In genomic region chr2:74738623-74739475, GRCm38 (mm10) we compare ENCODE assay signal across 16 mouse cellular contexts. TPM values are rescaled to one million over a fixed set of nuclear protein-coding genes. Genes with fewer than 3 reads are reported as not detected.
DNase-seq lines count a peak whose midpoint lies in the region; ATAC-seq lines count a peak whose summit lies in the region.
"Had no signal": no experiment of that assay in that cellular context is flagged by ENCODE, and none has a peak within 500 bp of the region (broad histone marks: within the 10 kb centered on the region; RNA-seq: fewer than 3 reads in every experiment).

No protein-coding gene starts in this region.

- intact Hi-C loops in left cerebral cortex, postnatal 4 days (cut with DNase I), result no loop called here

- peak overlapping the region; percentile 74 for H3K4me2 ChIP-seq in kidney, embryonic 14.5 days (replicated peaks; ENCODE audit: low read depth, low read length)
- H3K4me2 ChIP-seq in kidney, embryonic 16.5 days (replicated peaks; ENCODE audit: low read depth, low read length), result peak overlapping the region; percentile 78
- H3K4me2 ChIP-seq in neural tube, embryonic 15.5 days, result peak overlapping the region; percentile 58
- H3K4me2 ChIP-seq: heart, embryonic 12.5 days had no signal

- H3K9ac ChIP-seq in kidney, embryonic 14.5 days (ENCODE audit: low read depth, low read length), result peak overlapping the region; percentile 67; the same call in 1 of the 2 replicates
- H3K9ac ChIP-seq in kidney, embryonic 16.5 days (replicated peaks; ENCODE audit: low read length), result peak overlapping the region; percentile 61
- H3K9ac ChIP-seq in neural tube, embryonic 15.5 days (replicated peaks), result peak overlapping the region; percentile 46
- H3K9ac ChIP-seq: heart, embryonic 12.5 days had no signal

- H3K36me3 ChIP-seq in kidney, embryonic 14.5 days (ENCODE audit: control insufficient read depth, insufficient read depth, low read length), result no peaks in the 10 kb centered on the region
- H3K36me3 ChIP-seq in kidney, embryonic 16.5 days (ENCODE audit: insufficient read depth, low read length), result no peaks in the 10 kb centered on the region
- H3K36me3 ChIP-seq in neural tube, embryonic 15.5 days, result no peaks in the 10 kb centered on the region
- H3K36me3 ChIP-seq: heart, embryonic 12.5 days had no signal

- peaks cover under 1% of the 10 kb centered on the region; the same call in 1 of the 2 replicates for H3K27me3 ChIP-seq in kidney, embryonic 14.5 days (ENCODE audit: control insufficient read depth, insufficient read depth, low read length)
- H3K27me3 ChIP-seq in kidney, embryonic 16.5 days (ENCODE audit: insufficient read depth, low read length), result peaks cover 16% of the 10 kb centered on the region
- no peaks in the 10 kb centered on the region for H3K27me3 ChIP-seq in neural tube, embryonic 15.5 days (replicated peaks)
- H3K27me3 ChIP-seq: Patski had no signal

- peak overlapping the region; percentile 95 for H3K27ac ChIP-seq in kidney, embryonic 14.5 days (ENCODE audit: low read depth, low read length)
- peak overlapping the region; percentile 81 for H3K27ac ChIP-seq in kidney, embryonic 16.5 days (ENCODE audit: low read length)
- H3K27ac ChIP-seq in neural tube, embryonic 15.5 days (replicated peaks), result peak overlapping the region; percentile 91
- H3K27ac ChIP-seq: left cerebral cortex, adult 2 months had no signal

- H3K4me3 ChIP-seq in kidney, embryonic 14.5 days (ENCODE audit: low read length), result peak overlapping the region; percentile 34
- H3K4me3 ChIP-seq in kidney, embryonic 16.5 days (ENCODE audit: low read length), result peak overlapping the region; percentile 44
- H3K4me3 ChIP-seq in neural tube, embryonic 15.5 days (replicated peaks), result peak overlapping the region; percentile 15; the same call in 1 of the 2 replicates
- H3K4me3 ChIP-seq: heart, embryonic 12.5 days; left cerebral cortex, adult 2 months; myocyte had no signal

- no peaks in the 10 kb centered on the region for H3K9me3 ChIP-seq in kidney, embryonic 14.5 days (ENCODE audit: control insufficient read depth, low read length)
- H3K9me3 ChIP-seq in kidney, embryonic 16.5 days (ENCODE audit: low read length), result no peaks in the 10 kb centered on the region
- H3K9me3 ChIP-seq in neural tube, embryonic 15.5 days (replicated peaks), result no peaks in the 10 kb centered on the region
- H3K9me3 ChIP-seq: heart, embryonic 12.5 days had no signal

- peaks cover 61% of the 10 kb centered on the region for H3K4me1 ChIP-seq in kidney, embryonic 14.5 days (ENCODE audit: control insufficient read depth, insufficient read depth, low read length)
- H3K4me1 ChIP-seq in kidney, embryonic 16.5 days (ENCODE audit: insufficient read depth, low read length), result peaks cover 79% of the 10 kb centered on the region
- H3K4me1 ChIP-seq in neural tube, embryonic 15.5 days, result peaks cover 80% of the 10 kb centered on the region

- ATAC-seq in kidney, embryonic 14.5 days (ENCODE audit: low FRiP score, low TSS enrichment), result 0 out of 2 replicates have a peak, but pooled peaks have one; percentile 3
- ATAC-seq in kidney, embryonic 16.5 days (ENCODE audit: low FRiP score, low TSS enrichment), result no peak
- no peak for ATAC-seq in neural tube, embryonic 15.5 days (ENCODE audit: low FRiP score)
- ATAC-seq: Patski had no signal

- WGBS in kidney, embryonic 14.5 days, result 4% methylated on average over 20 of the region's 20 CpGs
- 5% methylated on average over 20 of the region's 20 CpGs for WGBS in kidney, embryonic 16.5 days
- WGBS in neural tube, embryonic 15.5 days, result 4% methylated on average over 20 of the region's 20 CpGs

- DNase-seq in kidney, adult 18-20 months, result no peak
- DNase-seq in fat pad, adult 2 months (ENCODE audit: extremely low read depth, low read depth, low spot score), result peak; percentile 89
- DNase-seq in layer of hippocampus, postnatal 36 days, result no peak
- no peak for DNase-seq in left cerebral cortex, postnatal 4 days
- no peak for DNase-seq in gastrocnemius, postnatal 25 days
- DNase-seq: adrenal gland, postnatal 25 days; cerebellum, adult 8-10 months; right cerebral cortex, postnatal 14 days had no signal

RNA-seq across cellular contexts. Expression of gene Gm28230, which starts 12.3 kb away (rescaled TPM):
- 2.3 and 4.0 TPM in 2 replicates for polyA plus RNA-seq in kidney, embryonic 14.5 days (2014; fragmentation: Nextera tagmentation; extraction: Ambion mirVana)
- 1.3 and 2.1 TPM in 2 replicates for polyA plus RNA-seq in kidney, embryonic 16.5 days (2015; fragmentation: Nextera tagmentation; extraction: Ambion mirVana)
- 0.96 and 2.0 TPM in 2 replicates for polyA plus RNA-seq in neural tube, embryonic 15.5 days (2015; fragmentation: Nextera tagmentation; extraction: Ambion mirVana)
- total RNA-seq in layer of hippocampus, postnatal 36 days (2021), result not detected
- not detected for total RNA-seq in left cerebral cortex, postnatal 4 days (2021)
- under 1 TPM in 1 of 2 experiments, not detected in 1; 0.27 TPM for total RNA-seq in gastrocnemius, postnatal 25 days (2021)
- total RNA-seq: left cerebral cortex, adult 2 months; liver, adult 2 months had no signal
- polyA plus RNA-seq: heart, embryonic 12.5 days; liver, adult 2 months; myocyte had no signal

RNA-seq across cellular contexts. Expression of gene Hoxd1, which starts 23.9 kb away (rescaled TPM):
- 1.8 and 1.9 TPM in 2 replicates for polyA plus RNA-seq in kidney, embryonic 14.5 days (2014; fragmentation: Nextera tagmentation; extraction: Ambion mirVana)
- polyA plus RNA-seq in kidney, embryonic 16.5 days (2015; fragmentation: Nextera tagmentation; extraction: Ambion mirVana), result 0.99 and 1.00 TPM in 2 replicates
- polyA plus RNA-seq in neural tube, embryonic 15.5 days (2015; fragmentation: Nextera tagmentation; extraction: Ambion mirVana), result 1.7 and 2.1 TPM in 2 replicates
- total RNA-seq in layer of hippocampus, postnatal 36 days (2021), result under 1 TPM in 1 of 2 experiments, not detected in 1; 0.25 TPM
- total RNA-seq in left cerebral cortex, postnatal 4 days (2021), result not detected
- total RNA-seq in gastrocnemius, postnatal 25 days (2021), result not detected
- total RNA-seq: adrenal gland, postnatal 25 days; left cerebral cortex, adult 2 months; liver, adult 2 months had no signal
- polyA plus RNA-seq: heart, embryonic 12.5 days; liver, adult 2 months; myocyte; Patski had no signal

RNA-seq across cellular contexts. Expression of gene Hoxd4, which starts 27.1 kb away (rescaled TPM):
- polyA plus RNA-seq in kidney, embryonic 14.5 days (2014; fragmentation: Nextera tagmentation; extraction: Ambion mirVana), result 6.3 and 18.7 TPM in 2 replicates
- polyA plus RNA-seq in kidney, embryonic 16.5 days (2015; fragmentation: Nextera tagmentation; extraction: Ambion mirVana), result 4.5 and 4.9 TPM in 2 replicates
- 4.3 and 4.5 TPM in 2 replicates for polyA plus RNA-seq in neural tube, embryonic 15.5 days (2015; fragmentation: Nextera tagmentation; extraction: Ambion mirVana)
- total RNA-seq in layer of hippocampus, postnatal 36 days (2021), result not detected
- total RNA-seq in left cerebral cortex, postnatal 4 days (2021), result not detected
- total RNA-seq in gastrocnemius, postnatal 25 days (2021), result 1 to 10 TPM; 1.4 to 2.2 TPM
- total RNA-seq: left cerebral cortex, adult 2 months had no signal
- polyA plus RNA-seq: myocyte had no signal

RNA-seq across cellular contexts. Expression of gene Hoxd3, which starts 27.1 kb away (rescaled TPM):
- polyA plus RNA-seq in kidney, embryonic 14.5 days (2014; fragmentation: Nextera tagmentation; extraction: Ambion mirVana), result 12.3 and 12.6 TPM in 2 replicates
- polyA plus RNA-seq in kidney, embryonic 16.5 days (2015; fragmentation: Nextera tagmentation; extraction: Ambion mirVana), result 14.6 and 15.4 TPM in 2 replicates
- polyA plus RNA-seq in neural tube, embryonic 15.5 days (2015; fragmentation: Nextera tagmentation; extraction: Ambion mirVana), result 14.5 and 29.1 TPM in 2 replicates
- not detected for total RNA-seq in layer of hippocampus, postnatal 36 days (2021)
- total RNA-seq in left cerebral cortex, postnatal 4 days (2021), result not detected
- total RNA-seq in gastrocnemius, postnatal 25 days (2021), result not detected
- total RNA-seq: left cerebral cortex, adult 2 months; liver, adult 2 months had no signal
- polyA plus RNA-seq: liver, adult 2 months; myocyte had no signal

RNA-seq across cellular contexts. Expression of gene Hoxd8, which starts 34.4 kb away (rescaled TPM):
- 45.0 and 45.2 TPM in 2 replicates for polyA plus RNA-seq in kidney, embryonic 14.5 days (2014; fragmentation: Nextera tagmentation; extraction: Ambion mirVana)
- 41.0 and 45.6 TPM in 2 replicates for polyA plus RNA-seq in kidney, embryonic 16.5 days (2015; fragmentation: Nextera tagmentation; extraction: Ambion mirVana)
- polyA plus RNA-seq in neural tube, embryonic 15.5 days (2015; fragmentation: Nextera tagmentation; extraction: Ambion mirVana), result 12.4 and 12.5 TPM in 2 replicates
- total RNA-seq in layer of hippocampus, postnatal 36 days (2021), result not detected
- total RNA-seq in left cerebral cortex, postnatal 4 days (2021), result under 1 TPM; 0.22 to 0.76 TPM
- 10 to 100 TPM; 11.7 to 30.6 TPM for total RNA-seq in gastrocnemius, postnatal 25 days (2021)
- total RNA-seq: left cerebral cortex, adult 2 months; liver, adult 2 months had no signal
- polyA plus RNA-seq: myocyte had no signal
